In genomic region chr17:8841094-8841493, GRCm38 (mm10) we compare ENCODE assay signal across 26 mouse cellular contexts.
DNase-seq lines count a peak whose midpoint lies in the region; ATAC-seq and TF ChIP-seq lines count a peak whose summit lies in the region.
"Had no signal": no experiment of that assay in that cellular context is flagged by ENCODE, and none has a peak within 500 bp of the region (broad histone marks: within the 10 kb centered on the region; RNA-seq: fewer than 3 reads in every experiment).

No protein-coding gene starts in this region.

- no peaks in the 10 kb centered on the region for H3K9me3 ChIP-seq in hindbrain, embryonic 10.5 days
- H3K9me3 ChIP-seq in hindbrain, embryonic 14.5 days (ENCODE audit: control insufficient read depth, low read length) = no peaks in the 10 kb centered on the region
- no peaks in the 10 kb centered on the region for H3K9me3 ChIP-seq in neural tube, embryonic 13.5 days
- no peaks in the 10 kb centered on the region for H3K9me3 ChIP-seq in midbrain, postnatal 0 days (ENCODE audit: low read length)
- H3K9me3 ChIP-seq: embryonic facial prominence, embryonic 13.5 days; forebrain, embryonic 10.5 days; limb, embryonic 12.5 days; liver, embryonic 15.5 days had no signal

- H3K9ac ChIP-seq in hindbrain, embryonic 14.5 days = no peak overlapping the region
- no peak overlapping the region for H3K9ac ChIP-seq in neural tube, embryonic 13.5 days
- no peak overlapping the region for H3K9ac ChIP-seq in midbrain, postnatal 0 days (replicated peaks; ENCODE audit: low read length, poor library complexity, severe bottlenecking)
- H3K9ac ChIP-seq: embryonic facial prominence, embryonic 13.5 days; forebrain, postnatal 0 days; limb, embryonic 12.5 days; liver, embryonic 15.5 days; lung, embryonic 14.5 days had no signal

- H3K4me3 ChIP-seq in hindbrain, embryonic 10.5 days = peak overlapping the region; percentile 20; the same call in 1 of the 2 replicates
- H3K4me3 ChIP-seq in hindbrain, embryonic 14.5 days (replicated peaks; ENCODE audit: low read length) = no peak overlapping the region
- H3K4me3 ChIP-seq in neural tube, embryonic 13.5 days = no peak overlapping the region
- no peak overlapping the region for H3K4me3 ChIP-seq in midbrain, postnatal 0 days (ENCODE audit: low read depth, low read length)
- H3K4me3 ChIP-seq: embryonic facial prominence, embryonic 13.5 days; forebrain, embryonic 10.5 days; limb, embryonic 12.5 days; liver, embryonic 15.5 days; myocyte had no signal

- ATAC-seq in hindbrain, embryonic 14.5 days (ENCODE audit: low FRiP score) = no peak
- no peak for ATAC-seq in neural tube, embryonic 13.5 days (ENCODE audit: low read depth)
- ATAC-seq in midbrain, postnatal 0 days (ENCODE audit: low FRiP score) = no peak
- ATAC-seq: Patski had no signal

- H3K36me3 ChIP-seq in hindbrain, embryonic 10.5 days = no peaks in the 10 kb centered on the region
- no peaks in the 10 kb centered on the region for H3K36me3 ChIP-seq in hindbrain, embryonic 14.5 days (replicated peaks; ENCODE audit: control insufficient read depth, insufficient read depth)
- no peaks in the 10 kb centered on the region for H3K36me3 ChIP-seq in neural tube, embryonic 13.5 days
- no peaks in the 10 kb centered on the region for H3K36me3 ChIP-seq in midbrain, postnatal 0 days (ENCODE audit: insufficient read depth, low read length)
- H3K36me3 ChIP-seq: embryonic facial prominence, embryonic 13.5 days; forebrain, embryonic 10.5 days; limb, embryonic 12.5 days; liver, embryonic 15.5 days had no signal

- H3K27me3 ChIP-seq in hindbrain, embryonic 10.5 days (ENCODE audit: insufficient read depth, poor library complexity, severe bottlenecking) = no peaks in the 10 kb centered on the region; the same call in 1 of the 2 replicates
- H3K27me3 ChIP-seq in hindbrain, embryonic 14.5 days (ENCODE audit: control insufficient read depth, insufficient read depth, low read length) = no peaks in the 10 kb centered on the region
- H3K27me3 ChIP-seq in neural tube, embryonic 13.5 days = no peaks in the 10 kb centered on the region
- H3K27me3 ChIP-seq in midbrain, postnatal 0 days (ENCODE audit: insufficient read depth, low read length) = no peaks in the 10 kb centered on the region
- H3K27me3 ChIP-seq: embryonic facial prominence, embryonic 13.5 days; limb, embryonic 12.5 days; liver, embryonic 15.5 days had no signal

- no peak for TF ChIP-seq CTCF in midbrain, postnatal 0 days (IDR thresholded peaks at IDR 0.05)

- intact Hi-C loops in left cerebral cortex, postnatal 14 days (cut with DNase I) = no loop called here
- intact Hi-C loops in heart, postnatal 36 days (cut with DNase I) = no loop called here

- H3K27ac ChIP-seq in hindbrain, embryonic 10.5 days = no peak overlapping the region
- no peak overlapping the region for H3K27ac ChIP-seq in hindbrain, embryonic 14.5 days
- H3K27ac ChIP-seq in neural tube, embryonic 13.5 days (replicated peaks) = 0 out of 2 replicates have a peak overlapping the region, but pooled peaks have one; percentile 18
- H3K27ac ChIP-seq in midbrain, postnatal 0 days (ENCODE audit: low read depth, low read length) = no peak overlapping the region
- H3K27ac ChIP-seq: embryonic facial prominence, embryonic 13.5 days; limb, embryonic 12.5 days; liver, embryonic 15.5 days; stomach, postnatal 0 days had no signal

- 37% methylated on average over 8 of the region's 8 CpGs for WGBS in hindbrain, embryonic 10.5 days
- WGBS in hindbrain, embryonic 14.5 days = 15% methylated on average over 8 of the region's 8 CpGs
- 36% methylated on average over 8 of the region's 8 CpGs for WGBS in neural tube, embryonic 13.5 days
- 27% methylated on average over 8 of the region's 8 CpGs for WGBS in midbrain, postnatal 0 days

- H3K4me1 ChIP-seq in hindbrain, embryonic 10.5 days (replicated peaks) = peaks cover 37% of the 10 kb centered on the region
- H3K4me1 ChIP-seq in hindbrain, embryonic 14.5 days (replicated peaks; ENCODE audit: control insufficient read depth, insufficient read depth, low read length) = peaks cover 16% of the 10 kb centered on the region
- peaks cover 41% of the 10 kb centered on the region for H3K4me1 ChIP-seq in neural tube, embryonic 13.5 days (replicated peaks)
- peaks cover 7% of the 10 kb centered on the region; the same call in 1 of the 2 replicates for H3K4me1 ChIP-seq in midbrain, postnatal 0 days (ENCODE audit: insufficient read depth, low read length)

- peak; percentile 11 for DNase-seq in hindbrain, embryonic 10.5 days (ENCODE audit: low spot score)
- no peak for DNase-seq in hindbrain, embryonic 14.5 days (ENCODE audit: low spot score)
- no peak for DNase-seq in neural tube, embryonic 10.5 days (ENCODE audit: extremely low spot score, low spot score)
- peak; percentile 19 for DNase-seq in midbrain, postnatal 0 days (ENCODE audit: low spot score)
- no peak for DNase-seq in left cerebral cortex, postnatal 14 days (ENCODE audit: low spot score in 2 of 2)
- no peak for DNase-seq in heart, postnatal 36 days
- DNase-seq: adrenal gland, postnatal 10 days; cerebellum, adult 11 months; cerebellum, postnatal 36 days; forebrain, postnatal 0 days; heart, postnatal 14 days; kidney, adult 11 months; layer of hippocampus, adult 9-11 months; lung, embryonic 14.5 days; lung, postnatal 14 days; spleen, adult 18-20 months; thymus, adult 18-20 months; thymus, postnatal 36 days had no signal

- no peak overlapping the region for H3K4me2 ChIP-seq in hindbrain, embryonic 14.5 days (replicated peaks)
- no peak overlapping the region for H3K4me2 ChIP-seq in neural tube, embryonic 13.5 days
- H3K4me2 ChIP-seq in midbrain, postnatal 0 days (ENCODE audit: low read depth, low read length, poor library complexity, severe bottlenecking) = no peak overlapping the region
- H3K4me2 ChIP-seq: embryonic facial prominence, embryonic 13.5 days; limb, embryonic 12.5 days; liver, embryonic 15.5 days; lung, embryonic 14.5 days had no signal

Comparison
In these comparisons a context has a peak if more than half of its experiments do, and no peak if none do; other contexts are left out.
1. DNase-seq: peak in hindbrain, embryonic 10.5 days (single experiment) and midbrain, postnatal 0 days (single experiment); none in hindbrain, embryonic 14.5 days (single experiment), neural tube, embryonic 10.5 days (single experiment), left cerebral cortex, postnatal 14 days (0 of 2) and heart, postnatal 36 days (0 of 2).